Mouse (Mus musculus) testis, postnatal 14 days (tissue): Measurements from ENCODE around the gene Gm49380.

ENCODE experiments used
- DNase-seq: peaks from one replicate; pipeline ENCODE4 v3.0.0; 2021; ENCODE audit warnings: low spot score

Gm49380 gene

DNA sequence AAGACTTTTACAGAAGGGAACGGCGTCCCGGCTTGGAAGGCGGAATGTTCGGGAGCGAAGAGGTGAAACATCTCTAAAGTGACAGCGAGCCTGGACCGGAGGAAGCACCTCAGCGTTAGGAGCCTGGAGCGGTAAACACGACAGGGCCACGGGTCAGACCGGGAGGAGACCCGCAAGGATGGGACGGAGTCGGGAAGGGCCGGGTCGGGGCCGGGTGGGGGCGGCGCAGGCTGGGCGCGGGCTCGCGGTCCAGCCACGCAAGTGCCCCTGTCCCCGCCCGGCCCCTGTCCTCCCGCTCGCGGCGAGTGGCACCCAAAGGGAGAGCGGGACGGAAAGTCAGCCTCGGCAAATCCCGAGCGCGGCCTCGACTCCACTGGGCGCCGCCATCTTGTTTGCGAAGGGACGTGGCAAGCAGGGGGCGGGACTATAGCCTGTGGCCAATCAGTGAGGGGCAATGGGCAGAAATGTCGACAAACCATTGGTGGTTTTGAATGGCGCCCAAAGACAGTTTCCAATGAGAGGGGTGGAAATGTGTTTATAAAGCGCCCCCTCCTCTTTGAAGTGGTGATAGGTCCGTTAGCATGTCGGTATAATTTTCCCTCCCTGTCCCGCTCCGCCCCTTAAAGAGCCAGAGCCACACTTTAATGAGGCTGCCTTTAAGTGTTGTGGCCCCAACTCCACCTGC is at the start of gene Gm49380, which contains the start of gene Rnf26:
Gene Gm49380, minus strand, starts transcription at position 396 of the 685 bp plus-strand sequence.
Gene Rnf26, minus strand, starts transcription at position 413 of the 685 bp plus-strand sequence.
- DNase-seq = peak; percentile 98

DNA sequence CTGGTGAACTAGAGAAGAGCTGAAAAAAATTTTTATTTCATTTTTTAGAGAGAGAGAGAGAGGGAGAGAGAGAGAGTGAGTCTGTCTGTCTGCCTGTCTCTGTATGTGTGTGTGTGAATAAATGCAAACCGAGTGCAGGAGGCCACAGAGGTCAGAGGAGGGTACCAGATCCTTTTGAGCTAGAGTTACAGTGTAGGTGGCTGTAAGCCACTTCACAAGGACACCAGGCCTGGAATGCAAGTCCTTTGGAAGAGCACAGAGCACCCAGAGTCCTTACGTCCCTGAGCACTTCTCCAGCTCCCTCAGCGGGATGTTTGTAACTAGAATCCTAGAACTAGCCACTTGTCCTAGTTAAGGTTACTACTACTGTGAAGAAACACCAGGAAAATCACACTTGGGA is 46.6 kb upstream of the Gm49380 start:
- DNase-seq = no peak

DNA sequence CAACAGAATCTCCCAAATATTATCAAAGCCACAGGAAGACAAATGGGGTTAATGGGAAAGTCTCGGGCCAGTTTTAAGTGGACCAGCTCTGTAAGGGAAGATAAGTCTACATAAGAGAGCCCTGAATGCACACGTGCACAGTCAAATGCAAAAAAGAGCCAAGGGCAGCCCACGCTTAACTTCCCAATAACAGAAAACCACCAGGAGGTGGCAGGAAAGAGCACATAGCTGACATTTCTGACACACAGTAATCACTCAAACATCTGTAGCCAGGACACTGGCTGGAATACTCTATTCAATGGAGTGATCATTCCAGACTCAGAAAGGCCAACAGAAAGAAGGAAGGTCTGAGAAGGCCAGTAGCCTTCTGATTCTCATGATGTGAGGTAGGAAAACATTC is 34.0 kb upstream of the Gm49380 start:
- DNase-seq = no peak

DNA sequence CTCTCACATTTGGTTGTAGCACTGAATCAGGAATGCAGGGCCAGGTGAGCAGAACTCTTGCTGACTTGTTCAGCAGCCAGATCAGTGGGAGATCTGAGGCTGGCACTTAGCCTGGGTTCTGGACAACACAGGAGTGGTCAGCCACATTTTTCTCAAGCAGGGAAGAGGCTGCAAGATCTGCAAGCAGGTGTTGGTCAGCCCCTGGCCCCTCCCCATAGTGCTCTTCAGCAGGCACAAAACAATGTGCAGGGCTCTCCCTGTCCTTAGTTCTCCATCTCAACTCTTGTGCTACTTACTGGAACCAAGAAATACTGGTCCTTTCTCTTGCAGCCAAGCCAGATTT is 31.4 kb upstream of the Gm49380 start:
- DNase-seq = no peak

DNA sequence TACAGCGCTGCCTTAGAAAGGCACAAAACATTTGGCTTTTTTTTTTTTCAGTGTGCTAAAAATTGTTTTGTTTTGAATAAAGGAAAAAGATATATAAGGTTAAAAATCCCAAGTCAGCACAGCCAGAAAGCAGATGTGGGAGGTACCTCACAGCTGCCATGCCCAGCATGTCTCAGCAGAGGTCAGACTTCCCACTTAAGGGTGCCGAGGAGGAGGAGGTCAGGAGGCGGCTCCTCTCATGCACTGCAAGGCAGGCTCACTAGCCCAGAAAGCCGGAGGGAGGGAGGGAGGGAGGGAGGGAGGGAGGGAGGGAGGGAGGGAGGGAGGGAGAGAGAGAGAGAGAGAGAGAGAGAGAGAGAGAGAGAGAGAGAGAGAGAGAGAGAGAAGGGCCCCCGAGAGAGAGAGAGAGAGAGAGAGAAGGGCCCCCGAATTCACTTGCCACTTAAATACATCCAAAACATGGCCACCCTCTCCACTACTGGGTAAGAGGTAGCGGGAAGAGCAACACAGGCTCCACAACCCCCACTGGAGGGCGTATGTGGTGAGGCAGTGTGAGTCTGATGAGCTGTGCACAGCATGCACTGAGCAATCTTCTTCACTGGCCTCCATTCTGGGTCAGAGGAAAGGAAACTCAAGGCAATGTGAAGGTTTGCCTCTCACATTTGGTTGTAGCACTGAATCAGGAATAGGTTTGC is 30.9 kb upstream of the Gm49380 start:
- DNase-seq = no peak

DNA sequence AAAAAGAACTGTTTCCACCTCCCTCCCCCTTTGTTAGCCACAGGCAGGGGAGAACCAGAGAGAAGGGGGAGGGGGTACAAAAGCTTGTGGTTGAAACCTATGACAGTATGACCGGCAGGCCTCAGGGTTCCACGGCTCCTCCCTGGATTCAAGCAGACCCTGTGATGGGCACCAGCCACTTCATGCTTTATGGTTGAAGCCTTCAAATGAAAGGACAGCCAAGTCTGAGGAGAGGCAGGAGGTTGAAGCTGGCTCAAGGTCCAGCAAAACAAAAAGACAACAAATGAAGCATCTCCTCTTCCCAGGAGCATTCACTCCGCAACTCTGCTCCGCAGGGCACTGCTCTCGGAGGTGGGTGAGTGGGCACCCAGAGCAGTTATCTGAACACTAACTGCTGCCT is 30.1 kb upstream of the Gm49380 start:
- DNase-seq = no peak

DNA sequence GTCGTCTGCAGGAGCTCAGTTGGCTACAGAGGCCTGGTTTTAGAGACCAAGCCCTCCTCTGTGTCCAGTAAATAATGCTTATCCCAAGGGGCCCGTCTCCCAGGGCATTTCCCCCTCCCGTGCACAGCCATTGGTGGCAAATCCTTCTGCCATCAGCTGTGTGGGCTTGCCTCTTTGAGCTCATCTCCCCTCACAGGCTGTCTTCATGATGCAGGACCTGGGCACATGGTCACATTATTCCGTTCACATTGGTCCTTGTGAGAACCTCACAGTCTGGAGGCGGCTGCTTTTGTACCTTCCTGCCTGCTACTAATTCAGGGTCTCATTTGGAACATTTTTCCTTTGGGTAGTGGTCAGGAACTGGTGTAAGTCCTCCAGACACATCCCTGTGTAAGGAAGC is 28.7 kb upstream of the Gm49380 start:
- no peak for DNase-seq

DNA sequence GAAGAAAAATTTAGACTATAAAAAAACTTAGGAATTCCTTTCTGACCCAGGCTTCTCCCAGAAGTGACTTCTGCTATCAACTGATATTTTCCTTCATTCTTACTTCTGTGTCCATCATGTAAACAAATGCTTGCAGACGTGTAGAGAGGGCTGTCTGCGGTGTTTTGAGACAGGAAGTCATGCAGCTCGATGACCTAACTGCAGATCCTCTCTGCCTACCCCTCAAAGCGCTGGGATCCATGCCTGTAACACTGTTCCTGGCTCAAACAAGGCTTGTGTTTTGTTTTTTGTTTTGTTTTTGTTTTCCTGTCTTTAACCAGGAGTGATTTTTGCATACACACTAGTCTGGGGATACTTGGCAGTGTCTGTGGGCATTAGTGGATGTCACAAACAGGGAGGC is 24.5 kb upstream of the Gm49380 start:
- DNase-seq = no peak

DNA sequence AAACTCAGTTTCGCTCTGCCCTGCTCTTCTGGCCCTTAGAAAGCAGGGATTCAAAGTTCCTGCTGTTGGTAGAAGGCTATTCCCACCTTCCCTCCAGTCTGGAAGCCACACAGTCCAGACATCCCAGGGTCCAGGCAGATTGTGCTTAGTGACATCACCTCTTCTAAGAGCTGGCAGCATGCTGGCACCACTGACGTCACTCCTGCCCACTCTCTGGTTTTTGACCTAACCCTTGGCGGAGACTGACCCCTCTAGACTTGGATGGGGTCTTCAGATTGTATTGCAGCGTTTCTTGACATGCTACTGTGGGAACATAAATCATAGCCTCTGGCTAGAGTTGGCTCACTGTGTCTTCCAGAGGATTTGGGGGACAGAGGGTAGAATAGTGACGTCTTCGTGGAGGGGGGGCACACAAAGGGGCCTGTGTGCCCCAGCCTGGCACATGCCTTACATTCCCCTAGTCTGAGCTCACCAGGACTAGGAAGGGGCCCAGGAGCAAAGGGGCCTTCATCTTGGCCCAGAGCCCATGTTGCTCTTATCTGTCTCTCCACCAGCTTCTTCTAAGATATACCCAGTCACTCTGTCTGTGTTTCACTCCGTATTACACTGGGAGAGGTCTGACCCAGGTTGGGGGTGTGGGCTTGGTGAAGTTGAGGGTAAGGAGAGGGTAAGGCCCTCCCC is 22.6 kb upstream of the Gm49380 start:
- no peak for DNase-seq

DNA sequence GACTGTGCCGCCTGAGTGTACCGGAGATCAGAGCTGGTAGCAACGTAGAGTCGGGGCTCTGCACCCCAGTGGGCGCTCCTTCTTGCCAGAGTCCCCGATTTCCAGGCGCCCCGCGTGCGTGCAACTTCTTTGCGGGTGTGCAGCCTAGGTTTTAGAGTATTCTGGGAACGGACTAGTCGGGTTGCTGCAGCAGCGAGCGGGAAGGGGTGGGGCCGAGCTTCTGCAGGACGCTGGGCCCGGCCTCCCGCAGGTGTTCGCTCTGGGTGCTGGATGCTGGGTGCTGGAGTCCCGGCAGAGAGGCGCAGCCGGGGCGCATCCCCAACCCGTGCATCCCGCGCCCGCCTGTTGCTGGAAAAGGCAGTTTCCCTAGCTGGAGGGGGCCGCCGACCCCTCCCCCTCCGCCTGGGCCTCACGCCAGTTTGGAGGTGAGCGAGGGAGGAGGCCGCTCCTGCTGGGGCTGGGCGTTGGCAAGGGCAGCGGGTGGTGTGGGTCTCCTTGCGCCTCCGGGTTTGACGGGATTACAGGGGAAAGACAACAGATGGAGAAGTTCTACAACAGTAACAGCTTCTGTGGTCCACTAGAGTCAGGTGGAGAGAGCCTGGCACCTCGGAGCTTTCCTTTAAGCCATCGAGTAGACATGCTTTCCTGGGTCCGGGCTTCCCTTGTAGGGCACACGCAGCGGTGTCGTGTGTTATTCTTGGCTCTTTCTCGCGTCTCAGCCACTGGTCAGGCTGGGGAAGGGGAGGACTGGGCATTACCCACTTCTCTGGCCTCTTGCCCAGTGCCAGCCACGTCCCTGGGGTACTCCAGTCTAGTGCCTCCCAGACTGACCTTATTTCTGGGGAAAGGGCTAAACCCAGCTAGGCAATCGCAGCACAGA is 21.8 kb upstream of the Gm49380 start:
- DNase-seq = peak; percentile 61

DNA sequence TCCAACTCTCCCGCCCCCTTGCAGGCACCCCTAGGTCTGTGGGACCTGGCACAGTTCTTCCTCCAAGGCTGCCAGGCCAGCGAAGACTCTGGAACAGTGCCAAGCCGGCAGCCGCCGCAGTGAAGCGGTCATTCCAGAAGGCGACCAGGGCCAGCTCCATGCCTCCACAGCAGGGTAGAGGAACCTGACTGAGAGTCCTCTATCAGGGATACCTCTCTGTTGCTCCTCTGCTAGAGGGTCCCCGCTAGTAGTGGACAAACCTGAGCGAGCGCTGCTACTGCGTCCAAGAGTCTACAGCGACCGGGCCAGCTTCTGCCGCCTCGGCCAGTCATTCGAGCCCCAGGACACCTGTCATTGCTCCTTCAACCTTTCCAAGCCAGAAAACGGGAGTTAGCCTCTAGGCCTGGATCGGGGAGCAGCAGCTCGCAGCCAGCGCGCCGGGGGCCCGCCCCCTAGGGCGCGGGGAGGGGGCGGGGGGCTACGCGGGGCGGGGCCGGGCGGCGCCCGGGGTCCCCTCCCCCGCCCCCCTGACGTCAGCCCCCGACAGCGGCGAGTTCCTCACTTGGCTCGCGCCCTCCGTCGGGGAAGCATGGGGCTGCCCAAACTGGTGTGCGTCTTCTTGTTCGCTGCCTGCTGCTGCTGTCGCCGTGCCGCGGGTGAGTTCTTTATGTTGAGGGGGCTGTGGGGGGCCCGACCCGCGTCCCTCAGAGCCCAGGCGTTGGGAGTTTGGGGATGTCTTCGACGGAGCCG is 21.0 kb upstream of the Gm49380 start, which contains the start of gene Mcam:
Gene Mcam, plus strand, starts transcription at position 369 of the 750 bp plus-strand sequence.
- peak; percentile 58 for DNase-seq

DNA sequence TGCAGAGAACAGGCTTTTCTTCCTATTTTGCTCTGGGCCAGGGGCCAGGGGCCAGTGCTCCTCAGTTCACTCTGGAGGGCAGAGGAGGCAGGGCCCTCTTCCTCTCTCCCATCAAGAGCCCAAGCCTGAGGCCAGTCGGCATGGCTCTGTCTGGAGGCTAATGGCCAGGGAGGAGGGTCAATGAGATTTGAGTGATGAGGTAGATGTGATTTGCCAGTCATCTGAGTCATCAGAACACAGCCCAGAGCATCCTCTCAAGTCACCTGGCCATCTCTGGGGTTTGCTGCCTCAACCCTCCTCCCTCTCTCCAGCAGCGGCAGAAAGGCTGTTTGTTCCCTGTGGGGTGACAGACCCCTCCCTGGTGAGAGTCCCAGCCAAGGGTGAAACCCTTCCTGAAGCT is 20.0 kb upstream of the Gm49380 start:
- DNase-seq = no peak

DNA sequence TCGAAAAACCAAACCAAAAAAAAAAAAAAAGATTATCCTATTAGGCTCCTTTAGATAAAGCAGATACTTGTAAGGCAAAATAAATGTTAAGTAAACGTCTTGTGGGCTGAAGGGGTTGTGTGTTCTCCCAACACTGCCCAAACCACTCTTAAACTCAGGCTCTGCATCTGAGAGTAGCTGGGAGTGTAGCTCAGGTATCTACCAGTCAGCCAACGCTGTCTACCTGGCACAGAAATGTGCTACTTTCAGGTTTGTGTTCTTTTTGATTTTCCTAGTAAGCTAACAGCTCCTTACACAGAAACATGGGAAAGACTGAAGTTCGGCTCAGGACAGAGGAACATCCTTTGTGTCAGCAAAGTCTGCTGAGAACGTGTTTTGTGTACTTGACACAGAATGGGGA is 18.9 kb upstream of the Gm49380 start:
- no peak for DNase-seq

DNA sequence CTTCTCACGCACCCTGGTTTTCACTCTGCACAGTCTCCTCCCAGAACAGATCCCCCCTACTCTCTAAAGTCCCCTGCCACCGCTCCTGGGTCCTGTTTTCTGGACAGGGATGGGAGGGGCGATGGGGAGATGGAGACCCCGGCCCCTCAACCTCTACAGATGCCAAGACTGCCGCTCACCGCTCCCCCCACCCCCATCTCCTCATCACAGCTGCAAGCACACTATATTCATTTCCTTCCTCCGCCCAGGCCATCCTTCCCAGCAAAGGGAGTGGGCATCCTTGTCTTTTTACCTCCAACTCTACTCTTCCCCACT is 17.9 kb upstream of the Gm49380 start:
- no peak for DNase-seq

DNA sequence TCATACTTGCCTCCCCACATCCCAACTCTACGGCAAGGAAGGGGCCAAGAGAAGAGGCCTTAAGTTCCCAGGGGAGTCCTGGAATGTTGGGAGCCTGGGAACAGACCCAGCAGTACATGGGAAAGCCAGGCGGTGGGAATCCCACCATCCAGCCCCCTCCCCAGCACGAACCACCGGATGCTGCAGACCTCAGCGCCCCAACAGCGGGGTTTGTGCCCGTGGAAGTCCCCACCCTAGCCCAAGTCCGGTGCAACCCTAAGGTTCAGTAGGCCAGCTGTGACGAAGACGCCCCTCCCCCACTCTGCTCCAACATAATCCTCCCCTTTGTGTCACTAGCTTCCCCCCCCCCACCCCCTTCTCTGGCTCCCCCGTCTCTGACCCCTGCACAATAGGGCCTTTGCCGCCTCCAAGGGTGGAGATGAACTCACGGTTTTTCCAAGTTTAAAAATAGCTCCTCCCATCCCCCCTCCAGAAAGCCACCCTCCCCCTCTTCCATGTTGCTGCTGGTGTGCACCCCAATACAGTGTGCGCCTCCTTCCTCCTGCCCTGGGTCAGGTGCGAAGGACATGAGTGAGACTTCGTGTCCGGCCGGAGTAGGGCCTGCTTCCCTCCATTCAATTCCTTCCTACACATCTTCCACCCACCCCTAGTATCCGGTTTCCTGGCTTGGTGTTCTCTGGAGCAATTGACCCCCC is 17.4 kb upstream of the Gm49380 start:
- no peak for DNase-seq

DNA sequence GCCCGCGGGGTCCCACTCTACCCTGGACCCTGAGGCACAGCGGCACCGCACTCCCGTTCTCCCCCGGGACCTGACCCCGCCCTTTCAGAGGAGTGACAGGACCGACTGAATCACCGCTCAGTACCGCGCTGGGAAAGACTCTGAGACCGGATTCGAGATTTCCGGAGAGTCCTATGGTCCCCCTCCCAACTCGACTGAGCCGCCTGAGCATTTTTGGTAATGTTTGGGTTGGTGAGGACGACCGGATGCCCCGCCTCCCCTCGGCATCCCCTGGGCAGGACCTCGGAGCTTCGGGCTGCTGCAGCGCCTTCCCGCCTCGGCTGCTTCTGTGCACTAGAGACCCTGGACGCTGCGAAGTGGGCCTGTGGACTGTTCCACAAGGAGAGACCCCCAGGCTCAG is 16.7 kb upstream of the Gm49380 start:
- peak; percentile 40 for DNase-seq

DNA sequence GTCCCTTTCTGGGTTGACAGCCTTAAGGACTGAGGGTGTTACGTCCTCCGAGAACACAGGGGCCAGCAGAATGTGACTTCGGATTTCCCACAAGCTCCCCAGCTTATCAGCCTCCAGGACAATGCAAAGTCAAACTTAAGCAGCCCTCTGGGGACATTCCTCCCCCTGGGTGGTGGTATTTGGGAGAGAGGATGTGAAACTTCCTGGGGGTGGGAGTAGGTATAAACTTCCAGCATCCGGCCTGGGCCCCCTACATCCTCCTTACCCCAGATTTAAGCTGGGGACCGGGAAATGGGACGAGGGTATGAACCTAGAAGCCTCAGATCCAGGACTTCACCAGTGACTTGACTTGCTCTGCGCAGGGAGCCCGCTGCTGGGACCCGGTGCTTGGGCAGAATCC is 16.3 kb upstream of the Gm49380 start:
- DNase-seq = no peak

DNA sequence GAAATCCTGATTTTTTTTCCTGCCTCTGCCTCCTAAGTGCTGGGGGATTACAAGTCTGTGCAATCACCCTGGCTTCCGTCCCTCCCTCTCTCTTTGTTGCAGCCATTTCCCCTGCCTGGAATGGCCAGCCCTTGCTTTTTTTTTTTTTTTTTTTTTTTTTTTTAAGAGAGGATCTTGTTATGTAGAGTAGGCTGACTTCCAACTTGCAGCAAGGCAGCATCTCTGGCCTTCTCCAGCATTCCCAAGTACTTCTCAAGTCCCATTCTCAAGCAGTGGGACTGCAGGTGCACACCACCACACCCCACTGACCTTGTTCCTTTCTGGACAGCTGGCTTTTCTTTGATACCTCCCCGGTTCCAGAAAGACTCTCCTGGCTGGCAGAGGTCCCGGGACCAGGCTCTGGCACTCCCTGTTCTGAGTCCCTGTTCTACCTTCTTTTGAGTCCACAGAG is 14.1 kb upstream of the Gm49380 start:
- DNase-seq = no peak

DNA sequence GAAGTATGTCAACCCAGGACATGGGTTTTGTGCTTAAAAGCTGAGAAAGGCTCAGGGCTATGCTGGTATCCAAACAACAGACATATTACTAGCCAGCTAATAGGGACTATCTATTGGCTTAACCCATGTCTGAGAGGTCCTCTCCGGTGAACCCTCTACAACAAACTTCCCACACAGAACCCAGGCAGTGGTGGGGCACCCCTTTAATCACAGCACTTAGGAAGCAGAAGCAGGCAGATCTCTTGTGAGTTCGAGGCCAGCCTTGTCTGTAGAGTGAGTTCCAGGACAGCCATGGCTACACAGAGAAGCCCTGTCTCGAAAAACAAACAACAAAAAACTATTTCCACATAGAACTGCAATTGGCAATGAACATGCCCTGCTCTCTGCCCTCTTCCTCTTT is 13.4 kb upstream of the Gm49380 start:
- no peak for DNase-seq

DNA sequence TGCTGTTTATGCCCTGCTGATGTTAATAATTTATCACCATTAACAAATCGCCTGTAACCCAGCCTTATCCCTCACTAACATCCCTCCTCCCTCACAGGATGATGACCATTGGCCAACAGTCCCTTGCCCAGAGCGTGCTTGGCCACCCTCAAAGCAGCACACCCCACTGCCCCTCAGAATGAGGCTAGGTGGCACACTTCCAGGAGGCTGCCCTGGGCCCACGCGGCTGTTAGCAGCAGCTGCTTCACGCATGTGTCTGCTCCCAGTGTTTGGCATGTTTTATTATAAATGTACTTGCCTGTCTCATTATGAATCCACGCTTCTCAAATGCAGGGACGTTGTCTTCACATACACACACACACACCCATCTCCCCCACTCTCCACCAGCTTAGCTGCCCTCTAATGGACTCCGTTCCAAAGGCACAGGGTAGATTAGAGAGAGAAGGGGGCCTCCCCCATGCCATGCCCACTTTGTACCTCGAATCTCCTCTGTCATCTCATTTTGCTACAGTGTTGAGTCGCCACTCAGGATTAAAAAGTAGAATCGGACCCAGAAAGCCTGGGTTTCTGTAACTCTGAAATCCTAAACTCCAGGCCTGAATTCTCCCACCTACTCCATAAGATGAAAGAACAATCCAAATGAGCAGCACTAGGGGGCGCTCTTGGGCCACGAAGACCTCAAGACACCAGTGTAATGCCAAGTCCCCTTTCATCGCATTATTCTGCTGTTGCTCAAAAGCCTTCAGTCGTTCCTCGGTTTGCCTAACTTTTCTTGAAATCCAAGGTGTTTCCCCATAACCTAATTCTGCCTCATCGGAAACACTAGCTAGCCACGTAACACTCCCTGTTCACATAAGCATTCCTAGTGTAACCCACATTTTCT is 12.5 kb upstream of the Gm49380 start:
- peak; percentile 80 for DNase-seq
